Mouse (Mus musculus) myocyte (in vitro differentiated cells): ENCODE data around the gene Ncoa3. TPM values are rescaled to one million over a fixed set of nuclear protein-coding genes. Genes with fewer than 3 reads are reported as not detected.

ENCODE experiments used
- H3K27me3 ChIP-seq: one replicate; pipeline ENCODE4 v1.6.1; 2011; ENCODE audit not compliant: control insufficient read depth, insufficient read depth, insufficient read length
- H3K36me3 ChIP-seq: one replicate; pipeline ENCODE4 v1.6.1; 2011; ENCODE audit not compliant: control insufficient read depth, insufficient read depth
- H3K4me2 ChIP-seq: one replicate; pipeline ENCODE4 v1.6.1; 2011; ENCODE audit warnings: low read depth, control low read depth
- H3K4me3 ChIP-seq: one replicate; pipeline ENCODE4 v1.5.1; 2011; ENCODE audit warnings: mild to moderate bottlenecking, control low read depth, moderate library complexity
- H3K79me2 ChIP-seq: one replicate; pipeline ENCODE4 v1.6.1; 2011; ENCODE audit not compliant: control insufficient read depth, insufficient read depth
- H3ac ChIP-seq: one replicate; pipeline ENCODE4 v1.6.1; 2011; ENCODE audit not compliant: control insufficient read depth, insufficient read length
- CEBPB ChIP-seq: IDR thresholded peaks from 2 replicates; pipeline ENCODE4 v1.6.1; 2011; ENCODE audit warnings: mild to moderate bottlenecking, moderate library complexity; ENCODE audit not compliant: poor library complexity, insufficient read depth, severe bottlenecking
- E2F4 ChIP-seq: IDR thresholded peaks from one replicate; pipeline ENCODE4 v1.6.1; 2011; ENCODE audit warnings: mild to moderate bottlenecking, control low read depth, moderate library complexity; ENCODE audit not compliant: insufficient read depth
- MAX ChIP-seq: IDR thresholded peaks from one replicate; pipeline ENCODE4 v1.6.1; 2011; ENCODE audit warnings: low read depth, mild to moderate bottlenecking, control low read depth
- MYOD1 ChIP-seq, 3 experiments: IDR thresholded peaks; one replicate each; pipeline ENCODE4 v1.6.1; 2011; ENCODE audit warnings: control low read depth in 2 of 3, low read depth in 2 of 3, mild to moderate bottlenecking in 2 of 3, moderate library complexity in 1 of 3; ENCODE audit not compliant: insufficient read length in 2 of 3, control insufficient read depth in 1 of 3
- MYOG ChIP-seq, 3 experiments: IDR thresholded peaks; one replicate each; pipeline ENCODE4 v1.6.1; 2011; ENCODE audit warnings: control low read depth in 2 of 3, low read depth in 2 of 3, mild to moderate bottlenecking in 2 of 3; ENCODE audit not compliant: insufficient read length in 2 of 3, control insufficient read depth in 1 of 3, insufficient read depth in 1 of 3
- POLR2A ChIP-seq: IDR thresholded peaks from one replicate; pipeline ENCODE4 v1.6.1; 2011; ENCODE audit warnings: low read depth, mild to moderate bottlenecking, control low read depth, moderate library complexity; ENCODE audit not compliant: insufficient read length
- POLR2AphosphoS2 ChIP-seq: IDR thresholded peaks from one replicate; pipeline ENCODE4 v1.6.1; 2011; ENCODE audit warnings: low read depth, control low read depth; ENCODE audit not compliant: insufficient read length
- REST ChIP-seq: IDR thresholded peaks from one replicate; pipeline ENCODE4 v1.6.1; 2011; ENCODE audit warnings: mild to moderate bottlenecking, control low read depth, moderate library complexity; ENCODE audit not compliant: insufficient read depth, insufficient read length
- SRF ChIP-seq: IDR thresholded peaks from one replicate; pipeline ENCODE4 v1.6.1; 2011; ENCODE audit warnings: low read depth; ENCODE audit not compliant: control insufficient read depth, insufficient read length
- TCF12 ChIP-seq: IDR thresholded peaks from one replicate; pipeline ENCODE4 v1.6.1; 2011; ENCODE audit warnings: mild to moderate bottlenecking, control low read depth; ENCODE audit not compliant: poor library complexity, insufficient read depth, severe bottlenecking
- TCF3 ChIP-seq: IDR thresholded peaks from one replicate; pipeline ENCODE4 v1.6.1; 2011; ENCODE audit warnings: low read depth, control low read depth; ENCODE audit not compliant: insufficient read length
- USF1 ChIP-seq: IDR thresholded peaks from one replicate; pipeline ENCODE4 v1.6.1; 2011; ENCODE audit warnings: low read depth, mild to moderate bottlenecking, control low read depth, moderate library complexity
- polyA plus RNA-seq: library from polyadenylated mRNA; unstranded; fragments of >200 nt; fragmentation: generic; extraction: Trizol; gene quantifications from one replicate; pipeline ENCODE4 v1.2.1, GENCODE M21; 2012; ENCODE audit warnings: missing spikeins

Ncoa3 gene
- polyA plus RNA-seq, 1 experiment, result 5.8 TPM

DNA sequence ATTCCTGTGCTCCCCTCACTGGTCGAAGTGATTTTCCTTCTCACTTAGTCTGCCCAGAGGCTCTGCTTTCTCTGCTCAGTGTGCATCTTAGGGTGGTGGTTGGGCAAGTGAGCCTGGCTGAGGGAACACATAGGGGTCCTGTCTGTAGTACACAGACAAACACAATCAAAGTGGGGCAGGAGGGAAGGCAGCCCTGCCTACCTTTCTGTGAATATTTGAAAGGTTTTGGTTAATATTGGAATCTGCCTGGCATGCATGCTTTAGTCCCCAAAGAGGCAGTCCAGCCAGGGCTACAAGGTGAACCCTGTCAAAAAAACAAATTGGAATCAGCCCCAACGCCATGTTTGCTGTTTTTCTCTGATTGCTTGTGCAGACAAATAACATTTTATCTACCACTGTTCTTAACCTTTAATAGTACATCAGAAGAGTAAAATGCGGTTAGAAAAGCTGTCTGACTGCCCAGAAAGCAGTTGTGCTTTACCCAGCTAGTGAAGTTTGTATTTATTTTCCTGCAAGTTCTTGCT lies 42.6 kb downstream of the Ncoa3 start:
- peaks cover 4% of the 10 kb centered on the region for H3K36me3 ChIP-seq
- peaks cover 4% of the 10 kb centered on the region for H3K79me2 ChIP-seq
- no peak overlapping the region for H3ac ChIP-seq
- H3K27me3 ChIP-seq, result no peaks in the 10 kb centered on the region
- no peak overlapping the region for H3K4me3 ChIP-seq
- TF ChIP-seq POLR2AphosphoS2 (no peak), MAX (no peak), MYOD1 (IDR thresholded peaks at IDR 0.05; ENCODE audit: control insufficient read depth in 1 of 3, insufficient read length in 2 of 3, low read depth in 2 of 3) (no peak), USF1 (no peak), TCF12 (no peak), CEBPB (no peak), MYOG (IDR thresholded peaks at IDR 0.05; ENCODE audit: control insufficient read depth in 1 of 3, insufficient read depth in 1 of 3, insufficient read length in 2 of 3, low read depth in 2 of 3) (no peak), SRF (no peak), TCF3 (no peak), E2F4 (no peak), POLR2A (no peak), REST (no peak)
- H3K4me2 ChIP-seq, result no peak overlapping the region

DNA sequence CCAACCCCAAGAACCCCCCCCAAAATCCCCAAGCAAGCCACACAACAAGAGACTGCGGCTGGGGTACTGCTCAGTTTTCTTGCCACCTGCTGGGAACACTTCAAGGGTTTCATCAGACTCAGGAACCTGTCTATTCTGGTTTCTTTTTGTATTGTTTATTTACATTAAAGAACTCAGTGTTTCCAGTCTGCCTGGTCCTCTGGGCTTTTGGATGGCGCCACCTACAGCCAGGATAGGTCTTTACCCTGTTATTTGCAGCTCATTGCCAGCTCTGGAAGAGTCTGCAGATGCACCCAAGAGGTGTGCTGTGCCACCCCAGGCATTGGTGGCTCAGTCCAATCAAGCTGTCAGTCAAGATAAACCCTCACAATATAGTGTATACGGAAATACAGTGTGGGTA lies 43.3 kb downstream of the Ncoa3 start:
- H3K27me3 ChIP-seq, result no peaks in the 10 kb centered on the region
- H3ac ChIP-seq, result no peak overlapping the region
- H3K4me2 ChIP-seq, result no peak overlapping the region
- peaks cover 4% of the 10 kb centered on the region for H3K79me2 ChIP-seq
- H3K4me3 ChIP-seq, result no peak overlapping the region
- TF ChIP-seq POLR2A, result no peak
- no peak for TF ChIP-seq MYOD1 (IDR thresholded peaks at IDR 0.05; ENCODE audit: control insufficient read depth in 1 of 3, insufficient read length in 2 of 3, low read depth in 2 of 3)
- no peak for TF ChIP-seq REST
- TF ChIP-seq TCF12, result no peak
- no peak for TF ChIP-seq CEBPB
- TF ChIP-seq E2F4, result no peak
- no peak for TF ChIP-seq USF1
- TF ChIP-seq SRF, result no peak
- no peak for TF ChIP-seq MYOG (IDR thresholded peaks at IDR 0.05; ENCODE audit: control insufficient read depth in 1 of 3, insufficient read depth in 1 of 3, insufficient read length in 2 of 3, low read depth in 2 of 3)
- H3K36me3 ChIP-seq, result peaks cover 4% of the 10 kb centered on the region

- no peak overlapping the region for H3ac ChIP-seq
- H3K79me2 ChIP-seq, result no peaks in the 10 kb centered on the region
- no peak overlapping the region for H3K4me3 ChIP-seq
- no peak overlapping the region for H3K4me2 ChIP-seq
- TF ChIP-seq TCF12 (no peak), POLR2A (no peak), E2F4 (no peak), POLR2AphosphoS2 (no peak), TCF3 (no peak), MYOD1 (IDR thresholded peaks at IDR 0.05; ENCODE audit: control insufficient read depth in 1 of 3, insufficient read length in 2 of 3, low read depth in 2 of 3) (no peak), SRF (no peak), MAX (no peak), USF1 (no peak), CEBPB (no peak)
- peaks cover 4% of the 10 kb centered on the region for H3K36me3 ChIP-seq
- no peaks in the 10 kb centered on the region for H3K27me3 ChIP-seq
These were observed 47.2 kb downstream of the Ncoa3 start for GRCm38 (mm10) chr2:166039681-166040080.

DNA sequence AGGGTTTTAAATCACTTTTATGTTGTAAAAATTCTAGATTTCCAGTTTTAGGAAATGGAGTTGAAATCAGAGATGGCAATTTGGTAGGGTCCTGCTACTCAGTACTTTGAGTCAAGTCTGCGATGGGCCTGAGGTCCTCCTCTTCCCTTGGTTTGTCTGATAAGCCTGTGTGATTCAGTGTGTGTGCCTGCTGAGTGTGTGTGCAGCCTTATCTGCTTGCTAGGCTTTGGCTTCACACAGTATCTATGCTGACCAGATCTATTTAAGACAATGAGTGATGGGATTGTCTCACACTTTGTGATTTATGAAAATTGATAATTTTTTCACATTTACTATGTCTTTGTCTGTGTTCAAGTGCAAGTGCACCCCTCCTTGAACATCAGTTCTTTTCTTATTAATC lies 50.1 kb downstream of the Ncoa3 start:
- Histone ChIP-seq H3K4me3 (no peak overlapping the region), H3K36me3 (peaks cover 2% of the 10 kb centered on the region), H3K4me2 (no peak overlapping the region), H3K79me2 (no peaks in the 10 kb centered on the region), H3K27me3 (no peaks in the 10 kb centered on the region), H3ac (no peak overlapping the region)
- no peak for TF ChIP-seq CEBPB
- TF ChIP-seq MAX, result no peak
- no peak for TF ChIP-seq SRF

DNA sequence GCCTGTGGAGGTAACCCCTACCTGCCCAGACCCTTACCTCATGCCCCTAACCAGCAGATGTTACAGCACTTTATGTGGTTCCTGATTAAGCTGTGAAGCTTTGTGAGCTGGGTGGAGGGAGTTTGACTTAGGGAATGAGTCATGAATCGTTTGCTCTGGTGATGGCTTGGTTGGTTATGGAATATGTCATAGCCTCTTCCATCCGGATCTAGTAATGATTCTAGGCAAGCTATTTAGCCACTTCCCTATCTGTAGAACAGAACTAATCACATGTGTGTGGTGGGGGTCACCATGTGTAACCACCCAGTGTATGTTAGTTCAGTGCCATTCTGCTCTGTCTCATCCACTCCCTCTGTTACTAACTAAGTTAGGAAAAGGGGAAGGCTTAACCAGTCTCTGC lies 52.6 kb downstream of the Ncoa3 start:
- H3K27me3 ChIP-seq, result no peaks in the 10 kb centered on the region
- H3ac ChIP-seq, result no peak overlapping the region
- no peaks in the 10 kb centered on the region for H3K79me2 ChIP-seq
- TF ChIP-seq MYOG (IDR thresholded peaks at IDR 0.05; ENCODE audit: control insufficient read depth in 1 of 3, insufficient read depth in 1 of 3, insufficient read length in 2 of 3, low read depth in 2 of 3), result no peak
- TF ChIP-seq POLR2AphosphoS2, result no peak
- TF ChIP-seq SRF, result no peak
- no peak for TF ChIP-seq TCF12
- no peak for TF ChIP-seq MAX
- TF ChIP-seq E2F4, result no peak
- peaks cover 11% of the 10 kb centered on the region for H3K36me3 ChIP-seq
- no peak overlapping the region for H3K4me2 ChIP-seq
- H3K4me3 ChIP-seq, result no peak overlapping the region
